Mouse (Mus musculus): ENCODE measurements at regions not wholly inside any gene's neighbourhood (a gene's known extent, or its start where the extent isn't known, plus 50 kb on each side); places are given as distances from the start of the nearest gene placed in this dataset.

DNA sequence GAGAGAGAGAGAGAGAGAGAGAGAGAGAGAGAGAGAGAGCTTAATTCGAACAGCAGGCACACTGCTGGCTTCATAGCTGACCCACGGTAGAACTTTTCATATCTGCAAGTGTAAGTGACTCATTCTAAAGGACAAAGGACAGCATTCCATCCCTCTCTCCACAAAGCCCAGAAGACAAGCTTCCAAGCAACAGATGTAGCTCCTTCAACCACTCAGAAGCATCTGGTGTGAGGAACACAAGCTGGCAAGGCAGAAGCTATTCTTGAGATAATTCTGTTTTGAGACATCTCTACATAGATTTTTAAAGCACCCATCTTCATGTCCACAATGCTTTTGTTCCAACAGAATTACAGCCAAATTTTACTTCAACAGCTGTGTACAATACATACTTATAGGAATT lies 294.2 kb upstream of the Gria1 start:
- Histone ChIP-seq H3K36me3 (ENCODE audit: control insufficient read depth, insufficient read depth, low read length) (no peaks in the 10 kb centered on the region), H3K27ac (ENCODE audit: low read depth, low read length) (no peak overlapping the region), H3K4me2 (ENCODE audit: low read depth) (no peak overlapping the region), H3K9me3 (ENCODE audit: control insufficient read depth, low read length) (no peaks in the 10 kb centered on the region), H3K4me3 (ENCODE audit: low read depth, low read length) (no peak overlapping the region), H3K27me3 (ENCODE audit: control insufficient read depth, insufficient read depth, low read length) (no peaks in the 10 kb centered on the region), H3K9ac (ENCODE audit: low read length) (no peak overlapping the region), H3K4me1 (ENCODE audit: control insufficient read depth, insufficient read depth, low read length) (no peaks in the 10 kb centered on the region)
- 79% methylated on average over 2 of the region's 2 CpGs for WGBS
- no peak for ATAC-seq (ENCODE audit: insufficient read depth, low FRiP score, low TSS enrichment)
- no peak for DNase-seq (ENCODE audit: low spot score)

DNA sequence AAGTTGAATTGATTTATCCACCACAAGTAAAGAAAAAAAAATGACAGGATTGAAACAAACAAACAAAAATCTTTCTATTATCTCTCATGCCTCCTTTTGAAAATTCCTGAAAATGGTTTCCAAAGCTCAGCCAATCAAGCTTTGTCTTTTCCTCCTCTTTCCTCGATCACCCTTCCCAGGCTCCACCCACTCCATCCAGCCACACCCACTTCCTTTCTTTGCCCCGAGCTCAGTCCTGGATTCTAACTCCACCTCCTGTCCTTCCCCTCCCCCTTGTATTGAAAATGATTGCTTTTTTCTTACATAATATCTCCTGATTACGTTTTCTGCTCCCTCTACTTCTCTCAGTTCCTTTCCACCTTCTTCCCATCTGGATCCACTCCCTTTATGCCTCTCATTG lies 286.0 kb upstream of the Gria1 start:
- no peaks in the 10 kb centered on the region for H3K9me3 ChIP-seq (ENCODE audit: control insufficient read depth, low read length)
- no peaks in the 10 kb centered on the region for H3K4me1 ChIP-seq (ENCODE audit: control insufficient read depth, insufficient read depth, low read length)
- ATAC-seq (ENCODE audit: insufficient read depth, low FRiP score, low TSS enrichment) (no peak), DNase-seq (ENCODE audit: low spot score) (no peak)
- H3K27ac ChIP-seq (ENCODE audit: low read depth, low read length) = no peak overlapping the region
- no peak overlapping the region for H3K4me2 ChIP-seq (ENCODE audit: low read depth)
- H3K36me3 ChIP-seq (ENCODE audit: control insufficient read depth, insufficient read depth, low read length) = no peaks in the 10 kb centered on the region
- H3K4me3 ChIP-seq (ENCODE audit: low read depth, low read length) = no peak overlapping the region
- no peaks in the 10 kb centered on the region for H3K27me3 ChIP-seq (ENCODE audit: control insufficient read depth, insufficient read depth, low read length)
- whole genome bisulfite sequencing = 52% methylated on average over 3 of the region's 3 CpGs
- no peak overlapping the region for H3K9ac ChIP-seq (ENCODE audit: low read length)

DNA sequence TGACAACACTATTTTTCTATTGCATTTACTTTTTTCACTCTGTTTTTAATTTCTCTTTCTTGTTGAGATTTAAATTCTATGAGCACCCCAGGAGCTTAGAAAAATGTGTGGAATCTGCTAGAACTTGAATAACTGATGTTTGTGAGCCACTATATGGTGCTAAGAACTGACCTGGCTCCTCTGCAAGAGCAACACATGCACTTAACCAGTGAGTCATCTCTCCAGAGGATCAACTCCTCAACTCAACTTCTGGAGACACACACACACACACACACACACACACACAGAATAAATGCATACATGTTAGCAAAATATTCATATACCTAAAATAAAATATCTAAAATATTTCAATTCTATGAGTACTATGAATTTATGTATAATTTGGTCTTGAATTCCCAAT lies 285.0 kb upstream of the Gria1 start:
- no peak overlapping the region for H3K27ac ChIP-seq (ENCODE audit: low read depth, low read length)
- no peaks in the 10 kb centered on the region for H3K4me1 ChIP-seq (ENCODE audit: control insufficient read depth, insufficient read depth, low read length)
- no peak overlapping the region for H3K9ac ChIP-seq (ENCODE audit: low read length)
- ATAC-seq (ENCODE audit: insufficient read depth, low FRiP score, low TSS enrichment) (no peak), DNase-seq (ENCODE audit: low spot score) (no peak)
- no peaks in the 10 kb centered on the region for H3K27me3 ChIP-seq (ENCODE audit: control insufficient read depth, insufficient read depth, low read length)
- H3K4me3 ChIP-seq (ENCODE audit: low read depth, low read length) = no peak overlapping the region
- H3K36me3 ChIP-seq (ENCODE audit: control insufficient read depth, insufficient read depth, low read length) = no peaks in the 10 kb centered on the region
- no peak overlapping the region for H3K4me2 ChIP-seq (ENCODE audit: low read depth)
- no peaks in the 10 kb centered on the region for H3K9me3 ChIP-seq (ENCODE audit: control insufficient read depth, low read length)

DNA sequence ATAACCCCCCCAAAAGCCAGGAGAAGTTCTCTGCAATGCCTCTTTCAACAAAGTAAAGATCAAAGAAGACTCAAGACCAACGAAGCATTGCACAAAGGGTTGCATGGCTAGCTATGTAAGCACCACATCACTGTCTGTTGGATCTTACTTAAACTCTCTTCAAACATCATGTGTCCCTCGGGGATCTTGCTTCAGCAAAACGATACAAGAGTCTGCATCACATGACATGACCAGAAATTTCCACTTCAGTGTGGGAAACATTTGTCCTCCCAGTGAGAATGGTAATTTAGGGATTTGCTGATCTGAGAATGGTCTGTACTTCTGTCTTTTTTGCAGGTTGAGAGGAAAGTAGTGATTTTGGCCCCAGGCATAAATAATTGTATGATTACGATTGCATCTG lies 283.6 kb upstream of the Gria1 start:
- no peaks in the 10 kb centered on the region for H3K4me1 ChIP-seq (ENCODE audit: control insufficient read depth, insufficient read depth, low read length)
- no peak overlapping the region for H3K4me3 ChIP-seq (ENCODE audit: low read depth, low read length)
- ATAC-seq (ENCODE audit: insufficient read depth, low FRiP score, low TSS enrichment) = no peak
- H3K4me2 ChIP-seq (ENCODE audit: low read depth) = no peak overlapping the region
- H3K36me3 ChIP-seq (ENCODE audit: control insufficient read depth, insufficient read depth, low read length) = no peaks in the 10 kb centered on the region
- H3K27me3 ChIP-seq (ENCODE audit: control insufficient read depth, insufficient read depth, low read length) = no peaks in the 10 kb centered on the region
- H3K9ac ChIP-seq (ENCODE audit: low read length) = no peak overlapping the region
- no peak for DNase-seq (ENCODE audit: low spot score)
- 66% methylated on average over 4 of the region's 4 CpGs for WGBS
- H3K9me3 ChIP-seq (ENCODE audit: control insufficient read depth, low read length) = no peaks in the 10 kb centered on the region
- no peak overlapping the region for H3K27ac ChIP-seq (ENCODE audit: low read depth, low read length)

DNA sequence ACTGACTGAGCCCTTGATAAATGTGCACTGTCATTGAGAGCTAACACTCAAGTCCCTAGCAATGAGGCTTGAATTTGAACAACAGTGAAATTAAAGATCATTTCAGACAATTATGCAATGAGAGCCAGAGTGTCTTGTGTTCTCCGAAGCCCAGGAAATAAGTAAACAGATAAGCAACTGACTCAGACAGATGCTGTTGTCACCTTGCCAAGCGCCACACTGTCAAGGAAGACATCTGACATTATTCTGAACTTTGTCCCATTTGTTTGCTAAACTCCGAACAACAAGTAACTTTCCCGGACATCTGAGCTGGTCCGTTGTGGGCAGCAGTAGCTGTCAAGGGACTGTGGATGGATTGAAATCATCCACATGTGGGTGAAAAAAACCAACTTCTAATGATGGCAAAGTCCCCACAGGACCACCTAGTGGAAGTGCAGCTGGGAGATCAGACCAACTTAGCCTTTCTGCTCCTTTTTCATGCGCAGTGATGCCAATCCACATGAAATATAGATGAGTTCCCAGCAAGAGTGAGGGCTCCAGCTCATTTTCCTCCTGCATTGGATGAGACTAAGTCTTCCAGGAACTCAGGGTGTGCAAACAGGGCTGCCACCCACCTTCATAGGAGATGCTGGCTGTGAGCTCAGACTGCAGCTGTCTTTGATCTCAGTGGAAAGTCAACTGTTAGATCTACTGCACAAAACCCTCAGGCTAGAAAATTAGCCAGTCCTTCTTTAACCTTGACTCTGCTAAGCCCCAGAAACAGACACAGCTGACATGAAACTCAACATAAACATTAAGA lies 282.8 kb upstream of the Gria1 start:
- H3K27me3 ChIP-seq (ENCODE audit: control insufficient read depth, insufficient read depth, low read length) = no peaks in the 10 kb centered on the region
- H3K9me3 ChIP-seq (ENCODE audit: control insufficient read depth, low read length) = no peaks in the 10 kb centered on the region
- no peaks in the 10 kb centered on the region for H3K36me3 ChIP-seq (ENCODE audit: control insufficient read depth, insufficient read depth, low read length)
- H3K4me3 ChIP-seq (ENCODE audit: low read depth, low read length) = no peak overlapping the region
- no peak for DNase-seq (ENCODE audit: low spot score)
- no peak overlapping the region for H3K9ac ChIP-seq (ENCODE audit: low read length)
- H3K27ac ChIP-seq (ENCODE audit: low read depth, low read length) = no peak overlapping the region
- H3K4me2 ChIP-seq (ENCODE audit: low read depth) = no peak overlapping the region
- 72% methylated on average over 6 of the region's 6 CpGs for WGBS
- no peaks in the 10 kb centered on the region for H3K4me1 ChIP-seq (ENCODE audit: control insufficient read depth, insufficient read depth, low read length)
- ATAC-seq (ENCODE audit: insufficient read depth, low FRiP score, low TSS enrichment) = no peak

DNA sequence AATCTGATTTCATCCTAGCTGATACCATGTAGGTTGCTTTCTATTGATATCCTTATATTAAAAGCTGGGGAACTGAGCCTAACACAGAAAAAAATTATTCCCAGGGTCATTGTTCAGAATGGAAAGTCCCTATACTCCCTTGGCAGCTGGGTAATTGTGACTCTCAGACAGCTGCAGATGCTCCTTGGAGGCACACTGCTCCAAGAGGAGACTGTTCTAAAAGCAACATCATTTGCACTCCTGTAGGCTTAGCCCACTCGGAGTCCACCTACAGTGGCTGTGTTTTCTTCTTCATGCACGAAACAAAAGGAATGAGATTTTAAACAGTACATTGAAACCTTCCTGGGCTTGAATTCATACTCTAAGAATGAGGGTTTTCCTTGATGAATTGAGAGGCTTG lies 269.3 kb upstream of the Gria1 start:
- 65% methylated on average over 2 of the region's 2 CpGs for WGBS
- Histone ChIP-seq H3K9ac (ENCODE audit: low read length) (no peak overlapping the region), H3K4me3 (ENCODE audit: low read depth, low read length) (no peak overlapping the region), H3K27ac (ENCODE audit: low read depth, low read length) (no peak overlapping the region), H3K4me1 (ENCODE audit: control insufficient read depth, insufficient read depth, low read length) (no peaks in the 10 kb centered on the region), H3K4me2 (ENCODE audit: low read depth) (no peak overlapping the region), H3K9me3 (ENCODE audit: control insufficient read depth, low read length) (no peaks in the 10 kb centered on the region), H3K27me3 (ENCODE audit: control insufficient read depth, insufficient read depth, low read length) (no peaks in the 10 kb centered on the region), H3K36me3 (ENCODE audit: control insufficient read depth, insufficient read depth, low read length) (no peaks in the 10 kb centered on the region)
- ATAC-seq (ENCODE audit: insufficient read depth, low FRiP score, low TSS enrichment) (no peak), DNase-seq (ENCODE audit: low spot score) (no peak)

DNA sequence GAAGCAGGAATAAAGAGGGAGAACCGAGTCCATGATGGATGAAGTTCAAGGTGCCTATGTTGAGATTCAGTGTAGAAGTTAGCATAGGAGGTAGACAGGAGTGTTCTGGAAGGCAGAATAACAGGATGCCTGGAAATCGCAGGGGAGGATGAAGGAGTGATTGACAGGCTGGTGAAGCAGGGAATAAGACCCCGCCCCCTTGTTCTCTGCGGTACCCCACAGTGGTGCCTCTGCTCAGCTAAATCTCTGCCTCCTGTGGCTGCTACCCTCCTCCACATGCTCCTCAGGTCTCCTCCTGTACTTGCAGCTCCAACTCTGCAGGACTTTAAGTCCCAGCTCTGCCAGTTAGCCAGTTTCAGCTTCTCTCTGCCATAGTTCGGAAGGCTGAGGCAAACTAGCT lies 261.2 kb upstream of the Gria1 start:
- no peak overlapping the region for H3K27ac ChIP-seq (ENCODE audit: low read depth, low read length)
- H3K4me1 ChIP-seq (ENCODE audit: control insufficient read depth, insufficient read depth, low read length) = no peaks in the 10 kb centered on the region; the same call in 1 of the 2 replicates
- H3K4me3 ChIP-seq (ENCODE audit: low read depth, low read length) = no peak overlapping the region
- no peaks in the 10 kb centered on the region for H3K27me3 ChIP-seq (ENCODE audit: control insufficient read depth, insufficient read depth, low read length)
- H3K4me2 ChIP-seq (ENCODE audit: low read depth) = no peak overlapping the region
- H3K9me3 ChIP-seq (ENCODE audit: control insufficient read depth, low read length) = no peaks in the 10 kb centered on the region
- no peak for ATAC-seq (ENCODE audit: insufficient read depth, low FRiP score, low TSS enrichment)
- WGBS = 21% methylated on average over 5 of the region's 5 CpGs
- no peak for DNase-seq (ENCODE audit: low spot score)
- no peak overlapping the region for H3K9ac ChIP-seq (ENCODE audit: low read length)
- H3K36me3 ChIP-seq (ENCODE audit: control insufficient read depth, insufficient read depth, low read length) = no peaks in the 10 kb centered on the region

DNA sequence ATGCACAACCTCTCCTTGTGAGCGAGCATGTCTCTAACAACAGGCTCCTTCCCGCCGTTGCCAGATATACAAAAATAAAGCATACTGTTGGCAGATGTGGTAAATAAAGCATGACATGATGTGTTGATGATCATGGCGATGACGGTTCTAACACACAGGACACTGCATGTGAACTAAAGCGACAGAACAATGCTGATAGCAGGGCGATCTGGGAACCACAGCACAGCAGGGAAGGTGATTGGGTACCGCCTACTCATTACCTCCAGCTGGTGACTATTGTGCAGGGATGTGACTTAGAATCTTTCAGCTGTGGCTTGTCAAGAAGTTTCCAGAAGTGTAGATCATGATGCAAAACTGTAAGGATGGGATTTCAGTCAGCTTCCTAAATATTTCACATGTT lies 260.5 kb upstream of the Gria1 start:
- no peak overlapping the region for H3K4me2 ChIP-seq (ENCODE audit: low read depth)
- H3K4me3 ChIP-seq (ENCODE audit: low read depth, low read length) = no peak overlapping the region
- H3K9me3 ChIP-seq (ENCODE audit: control insufficient read depth, low read length) = no peaks in the 10 kb centered on the region
- H3K9ac ChIP-seq (ENCODE audit: low read length) = no peak overlapping the region
- H3K27ac ChIP-seq (ENCODE audit: low read depth, low read length) = no peak overlapping the region
- ATAC-seq (ENCODE audit: insufficient read depth, low FRiP score, low TSS enrichment) (no peak), DNase-seq (ENCODE audit: low spot score) (no peak)
- no peaks in the 10 kb centered on the region for H3K27me3 ChIP-seq (ENCODE audit: control insufficient read depth, insufficient read depth, low read length)
- 23% methylated on average over 8 of the region's 8 CpGs for WGBS
- H3K36me3 ChIP-seq (ENCODE audit: control insufficient read depth, insufficient read depth, low read length) = no peaks in the 10 kb centered on the region
- no peaks in the 10 kb centered on the region; the same call in 1 of the 2 replicates for H3K4me1 ChIP-seq (ENCODE audit: control insufficient read depth, insufficient read depth, low read length)

DNA sequence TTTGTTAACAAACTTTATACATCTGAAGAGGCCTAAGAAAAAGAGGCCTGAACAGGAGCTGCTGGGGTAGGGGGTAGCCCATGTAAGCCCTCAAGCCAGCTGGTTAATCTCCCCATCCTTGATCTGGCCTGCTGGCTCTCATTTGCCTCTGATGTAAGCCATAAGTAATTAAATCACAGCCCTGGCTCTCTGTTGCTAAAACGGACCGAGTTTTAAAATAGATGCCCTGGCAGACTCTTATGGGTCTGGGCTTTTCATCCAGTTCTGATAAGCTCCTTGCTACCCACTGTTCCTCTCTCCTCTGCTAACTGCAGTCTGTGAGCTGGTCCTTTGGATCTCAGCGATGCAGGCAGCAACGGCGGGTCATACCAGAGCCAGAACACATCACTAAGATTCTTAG lies 259.3 kb upstream of the Gria1 start:
- Histone ChIP-seq H3K9me3 (ENCODE audit: control insufficient read depth, low read length) (no peaks in the 10 kb centered on the region), H3K4me3 (ENCODE audit: low read depth, low read length) (no peak overlapping the region), H3K27me3 (ENCODE audit: control insufficient read depth, insufficient read depth, low read length) (no peaks in the 10 kb centered on the region), H3K9ac (ENCODE audit: low read length) (no peak overlapping the region), H3K27ac (ENCODE audit: low read depth, low read length) (no peak overlapping the region), H3K4me2 (ENCODE audit: low read depth) (no peak overlapping the region), H3K36me3 (ENCODE audit: control insufficient read depth, insufficient read depth, low read length) (no peaks in the 10 kb centered on the region), H3K4me1 (ENCODE audit: control insufficient read depth, insufficient read depth, low read length) (no peaks in the 10 kb centered on the region; the same call in 1 of the 2 replicates)
- ATAC-seq (ENCODE audit: insufficient read depth, low FRiP score, low TSS enrichment) (no peak), DNase-seq (ENCODE audit: low spot score) (no peak)
- 71% methylated on average over 5 of the region's 5 CpGs for WGBS

All from neural tube, embryonic 11.5 days (tissue).